Mouse (Mus musculus) hindbrain, embryonic 14.5 days (tissue): ENCODE results near the gene Slc35b2. TPM values are rescaled to one million over a fixed set of nuclear protein-coding genes. Genes with fewer than 3 reads are reported as not detected.
A peak's percentile ranks its signal among the peaks of the same experiment; 100 is the strongest.

Source experiments
- ATAC-seq: fragments of 200-750 bp; cut with Nextera tagmentation; 2 replicates; pipeline ENCODE4 v1.8.0; 2017; ENCODE audit warnings: moderate number of reproducible peaks, mild to moderate bottlenecking, moderate TSS enrichment, moderate library complexity; ENCODE audit not compliant: low FRiP score
- DNase-seq: peaks from one replicate; pipeline ENCODE4 v3.0.0-alpha.2; 2015; ENCODE audit warnings: low spot score
- H3K27ac ChIP-seq: fragments of 300-500 bp; sonication (generic); 2 replicates; pipeline ENCODE4 v1.5.1; 2014; ENCODE audit warnings: mild to moderate bottlenecking, moderate library complexity
- H3K27me3 ChIP-seq: fragments of 300-500 bp; sonication (generic); 2 replicates; pipeline ENCODE4 v1.6.1; 2014; ENCODE audit warnings: mild to moderate bottlenecking, low read length, mixed read lengths; ENCODE audit not compliant: control insufficient read depth, insufficient read depth
- H3K36me3 ChIP-seq: fragments of 300-500 bp; sonication (generic); replicated peaks from 2 replicates; pipeline ENCODE4 v1.6.1; 2014; ENCODE audit not compliant: control insufficient read depth, insufficient read depth
- H3K4me1 ChIP-seq: fragments of 300-500 bp; sonication (generic); replicated peaks from 2 replicates; pipeline ENCODE4 v1.6.1; 2014; ENCODE audit warnings: antibody characterized with exemption, low read length, mixed read lengths; ENCODE audit not compliant: control insufficient read depth, insufficient read depth
- H3K4me2 ChIP-seq: fragments of 300-500 bp; sonication (generic); replicated peaks from 2 replicates; pipeline ENCODE4 v1.6.1; 2014; ENCODE audit warnings: mild to moderate bottlenecking, moderate library complexity
- H3K4me3 ChIP-seq: fragments of 300-500 bp; sonication (generic); replicated peaks from 2 replicates; pipeline ENCODE4 v1.5.1; 2014; ENCODE audit warnings: mild to moderate bottlenecking, low read length
- H3K9ac ChIP-seq: fragments of 300-500 bp; sonication (generic); 2 replicates; pipeline ENCODE4 v1.6.1; 2014
- H3K9me3 ChIP-seq: fragments of 300-500 bp; sonication (generic); 2 replicates; pipeline ENCODE4 v1.6.1; 2016; ENCODE audit warnings: low read length; ENCODE audit not compliant: control insufficient read depth
- WGBS: fragments of 180-500 bp; shearing (Covaris S2); extraction: QIAGEN DNeasy Blood & Tissue Kit; methylation state at CpG from one replicate; pipeline ENCODE4 v1.1.7; 2014; 5-methylcytosine and 5-hydroxymethylcytosine counted together
- polyA plus RNA-seq: library from polyadenylated mRNA; unstranded; fragments of >200 nt; fragmentation: Nextera tagmentation; extraction: Ambion mirVana; gene quantifications from 2 replicates; pipeline ENCODE4 v1.2.1, GENCODE M21; 2014

The Slc35b2 gene
- polyA plus RNA-seq, 1 experiment from 2014 or later = 83.1 TPM

- Histone ChIP-seq H3K4me1 (peaks cover 11% of the 10 kb centered on the region), H3K9ac (no peak overlapping the region), H3K4me3 (no peak overlapping the region), H3K27ac (no peak overlapping the region), H3K36me3 (no peaks in the 10 kb centered on the region), H3K9me3 (no peaks in the 10 kb centered on the region), H3K4me2 (no peak overlapping the region), H3K27me3 (no peaks in the 10 kb centered on the region)
- WGBS = 74% methylated on average over 7 of the region's 7 CpGs
- ATAC-seq (no peak), DNase-seq (no peak)
Measured at GRCm38 (mm10) chr17:45578843-45579242, 15.2 kb downstream of the Slc35b2 start.

- ATAC-seq (no peak), DNase-seq (no peak)
- Histone ChIP-seq H3K27ac (no peak overlapping the region), H3K9me3 (no peaks in the 10 kb centered on the region), H3K4me3 (no peak overlapping the region), H3K9ac (no peak overlapping the region), H3K36me3 (no peaks in the 10 kb centered on the region), H3K4me2 (no peak overlapping the region), H3K27me3 (no peaks in the 10 kb centered on the region), H3K4me1 (peaks cover 8% of the 10 kb centered on the region)
- 85% methylated on average over 4 of the region's 4 CpGs for WGBS
Measured at GRCm38 (mm10) chr17:45579554-45579953, 15.9 kb downstream of the Slc35b2 start.

- Histone ChIP-seq H3K9me3 (no peaks in the 10 kb centered on the region), H3K9ac (no peak overlapping the region), H3K4me2 (no peak overlapping the region), H3K27ac (no peak overlapping the region), H3K4me1 (peaks cover 10% of the 10 kb centered on the region; the same call in 1 of the 2 replicates), H3K36me3 (no peaks in the 10 kb centered on the region), H3K27me3 (no peaks in the 10 kb centered on the region), H3K4me3 (no peak overlapping the region)
- no peak for DNase-seq
- ATAC-seq = no peak
- WGBS = 38% methylated on average over 12 of the region's 12 CpGs
Measured at GRCm38 (mm10) chr17:45580958-45581477, 17.3 kb downstream of the Slc35b2 start.

- WGBS = 9% methylated on average over 2 of the region's 2 CpGs
- peaks cover 10% of the 10 kb centered on the region; the same call in 1 of the 2 replicates for H3K4me1 ChIP-seq
- ATAC-seq = no peak
- no peak overlapping the region for H3K4me3 ChIP-seq
- H3K36me3 ChIP-seq = no peaks in the 10 kb centered on the region
- H3K27me3 ChIP-seq = no peaks in the 10 kb centered on the region
- H3K9me3 ChIP-seq = no peaks in the 10 kb centered on the region
- no peak overlapping the region for H3K9ac ChIP-seq
- peak; percentile 86 for DNase-seq
- H3K4me2 ChIP-seq = no peak overlapping the region
- H3K27ac ChIP-seq = no peak overlapping the region
Measured at GRCm38 (mm10) chr17:45581567-45581983, 17.9 kb downstream of the Slc35b2 start.

GRCm38 (mm10) chr17:45582188-45582587, 18.5 kb downstream of the Slc35b2 start:
- Histone ChIP-seq H3K4me1 (peaks cover 10% of the 10 kb centered on the region; the same call in 1 of the 2 replicates), H3K4me3 (no peak overlapping the region), H3K9ac (no peak overlapping the region), H3K27me3 (no peaks in the 10 kb centered on the region), H3K9me3 (no peaks in the 10 kb centered on the region), H3K36me3 (no peaks in the 10 kb centered on the region), H3K27ac (no peak overlapping the region), H3K4me2 (no peak overlapping the region)
- DNase-seq = no peak
- ATAC-seq = no peak
- 93% methylated on average over 6 of the region's 6 CpGs for WGBS

GRCm38 (mm10) chr17:45582715-45583355, 19.2 kb downstream of the Slc35b2 start:
- H3K27ac ChIP-seq = no peak overlapping the region
- H3K4me2 ChIP-seq = no peak overlapping the region
- peaks cover 10% of the 10 kb centered on the region; the same call in 1 of the 2 replicates for H3K4me1 ChIP-seq
- 65% methylated on average over 6 of the region's 6 CpGs for WGBS
- no peaks in the 10 kb centered on the region for H3K36me3 ChIP-seq
- no peak overlapping the region for H3K4me3 ChIP-seq
- no peaks in the 10 kb centered on the region for H3K27me3 ChIP-seq
- H3K9ac ChIP-seq = no peak overlapping the region
- ATAC-seq (no peak), DNase-seq (no peak)
- H3K9me3 ChIP-seq = no peaks in the 10 kb centered on the region

GRCm38 (mm10) chr17:45584096-45584896, 20.6 kb downstream of the Slc35b2 start:
- H3K9me3 ChIP-seq = no peaks in the 10 kb centered on the region
- H3K27ac ChIP-seq = peak overlapping the region; percentile 73
- H3K27me3 ChIP-seq = no peaks in the 10 kb centered on the region
- H3K4me2 ChIP-seq = peak overlapping the region; percentile 25; the same call in 1 of the 2 replicates
- DNase-seq (no peak), ATAC-seq (peak; percentile 79)
- H3K9ac ChIP-seq = no peak overlapping the region
- H3K36me3 ChIP-seq = no peaks in the 10 kb centered on the region
- 38% methylated on average over 12 of the region's 12 CpGs for WGBS
- no peak overlapping the region for H3K4me3 ChIP-seq
- peaks cover 10% of the 10 kb centered on the region; the same call in 1 of the 2 replicates for H3K4me1 ChIP-seq

- H3K4me3 ChIP-seq = no peak overlapping the region
- WGBS = 28% methylated on average over 13 of the region's 14 CpGs
- no peak overlapping the region for H3K9ac ChIP-seq
- H3K9me3 ChIP-seq = no peaks in the 10 kb centered on the region
- H3K27ac ChIP-seq = peak overlapping the region; percentile 73
- peak overlapping the region; percentile 25; the same call in 1 of the 2 replicates for H3K4me2 ChIP-seq
- ATAC-seq = peak; percentile 58
- H3K27me3 ChIP-seq = no peaks in the 10 kb centered on the region
- peak; percentile 71 for DNase-seq
- peaks cover 10% of the 10 kb centered on the region; the same call in 1 of the 2 replicates for H3K4me1 ChIP-seq
- no peaks in the 10 kb centered on the region for H3K36me3 ChIP-seq
Measured at GRCm38 (mm10) chr17:45584939-45585678, 21.4 kb downstream of the Slc35b2 start.
